Mouse (Mus musculus): ENCODE results near the gene Ms4a4a. TPM values are rescaled to one million over a fixed set of nuclear protein-coding genes. Genes with fewer than 3 reads are reported as not detected.

Ms4a4a gene
- 0.68 TPM in 2 replicates for polyA plus RNA-seq (2012; rRNA removed)

DNA sequence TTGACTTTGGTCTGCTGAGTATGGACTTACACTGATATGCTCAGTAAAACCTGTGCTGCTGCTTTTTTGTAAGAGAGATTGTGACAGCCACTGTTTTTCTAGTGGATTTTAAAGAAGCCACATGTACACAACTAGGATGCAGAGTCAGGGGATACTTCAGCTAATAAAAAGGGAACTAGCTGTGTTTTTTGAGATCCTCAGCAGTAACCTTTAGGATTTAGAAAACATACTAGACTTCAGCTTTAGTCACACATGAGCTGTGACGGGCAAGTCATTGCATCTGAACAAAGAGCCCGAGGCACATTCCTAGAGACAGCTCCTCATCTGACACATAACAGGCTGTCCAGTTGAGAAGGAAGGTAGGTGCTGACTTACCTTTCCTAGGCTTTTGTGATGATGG is at the start of gene Ms4a4a:
Ms4a4a (plus strand) TSS at position 251 of the 400 bp plus-strand sequence.

DNA sequence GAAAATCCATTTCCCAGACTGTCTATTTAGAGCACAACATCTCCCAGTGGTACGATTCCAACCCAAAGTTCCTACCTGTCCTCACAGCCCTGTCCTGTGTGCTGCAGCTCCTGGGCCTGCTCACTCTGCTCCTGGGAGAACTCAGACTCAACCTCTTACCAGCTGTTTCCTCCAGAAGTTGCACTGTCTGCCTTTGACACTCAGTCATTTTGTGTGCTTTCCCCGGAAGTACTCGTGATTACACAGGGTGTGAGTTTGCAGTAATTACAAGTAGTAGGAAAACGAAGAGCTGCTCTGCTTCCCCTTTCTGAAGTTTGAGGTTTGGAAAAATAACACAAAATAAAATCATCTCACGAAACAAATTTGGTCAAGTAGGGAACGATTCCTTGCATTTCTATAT is 39.4 kb upstream of the Ms4a4a start, which contains the start of gene Ms4a7:
Ms4a7 (minus strand) TSS at position 215 of the 400 bp plus-strand sequence.

DNA sequence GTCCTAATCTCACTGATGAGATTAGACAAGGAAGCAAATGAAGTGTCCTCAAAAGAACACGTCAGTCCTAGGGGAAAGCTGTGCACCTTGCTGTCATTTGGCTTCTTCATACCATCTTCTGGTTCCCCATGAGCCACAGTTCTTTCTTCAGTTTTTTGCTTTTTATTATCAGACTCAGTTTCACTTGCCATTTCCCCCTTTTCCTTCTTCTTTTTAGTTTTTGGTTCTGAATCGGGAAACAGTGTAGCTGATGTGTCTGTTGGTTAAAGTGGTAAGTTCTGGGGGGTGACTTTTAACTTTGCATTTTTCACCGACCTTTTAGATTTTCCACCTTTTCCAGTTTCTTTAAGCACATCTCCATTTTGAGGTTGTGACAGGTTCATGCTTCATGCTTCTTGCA is 29.2 kb downstream of the Ms4a4a start, which contains the start of gene Ms4a4c:
Ms4a4c (plus strand) TSS at position 244 of the 400 bp plus-strand sequence.

Other genes starting within 250 kb of the Ms4a4a start
- not detected in 2 replicates for gene 1700017D01Rik, start 244.6 kb upstream of the Ms4a4a start, polyA plus RNA-seq (2012; rRNA removed)
- gene 1700025F22Rik, start 210.2 kb upstream of the Ms4a4a start, polyA plus RNA-seq (2012; rRNA removed): not detected in 2 replicates
- not detected in 2 replicates for gene Ms4a13, start 178.8 kb upstream of the Ms4a4a start, polyA plus RNA-seq (2012; rRNA removed)
- gene Ms4a12, start 143.1 kb upstream of the Ms4a4a start, polyA plus RNA-seq (2012; rRNA removed): not detected in 2 replicates
- gene Ms4a1, start 109.3 kb upstream of the Ms4a4a start, polyA plus RNA-seq (2012; rRNA removed): 0.21 and 0.40 TPM in 2 replicates
- not detected in 2 replicates for gene Ms4a5, start 91.7 kb upstream of the Ms4a4a start, polyA plus RNA-seq (2012; rRNA removed)
- gene Ms4a14, start 61.1 kb upstream of the Ms4a4a start, polyA plus RNA-seq (2012; rRNA removed): 0.07 and 0.09 TPM in 2 replicates
- gene Ms4a7, start 39.4 kb upstream of the Ms4a4a start, polyA plus RNA-seq (2012; rRNA removed): 1.7 and 2.2 TPM in 2 replicates
- gene Ms4a4c, start 29.2 kb downstream of the Ms4a4a start, polyA plus RNA-seq (2012; rRNA removed): 1.7 and 3.1 TPM in 2 replicates
- 0.41 and 0.71 TPM in 2 replicates for gene Ms4a4b, start 68.0 kb downstream of the Ms4a4a start, polyA plus RNA-seq (2012; rRNA removed)
- 10.9 and 11.9 TPM in 2 replicates for gene Ms4a6c, start 93.8 kb downstream of the Ms4a4a start, polyA plus RNA-seq (2012; rRNA removed)
- gene Gm8369, start 110.4 kb downstream of the Ms4a4a start, polyA plus RNA-seq (2012; rRNA removed): 1.0 and 1.4 TPM in 2 replicates
- 6.1 and 8.9 TPM in 2 replicates for gene Ms4a6b, start 141.0 kb downstream of the Ms4a4a start, polyA plus RNA-seq (2012; rRNA removed)
- 0.84 and 0.89 TPM in 2 replicates for gene Ms4a4d, start 161.3 kb downstream of the Ms4a4a start, polyA plus RNA-seq (2012; rRNA removed)
- 6.1 and 6.2 TPM in 2 replicates for gene Ms4a6d, start 229.3 kb downstream of the Ms4a4a start, polyA plus RNA-seq (2012; rRNA removed)
- 0.52 and 0.58 TPM in 2 replicates for gene Ms4a2, start 248.2 kb downstream of the Ms4a4a start, polyA plus RNA-seq (2012; rRNA removed)

All from liver, embryonic 18 days (tissue).